Mouse (Mus musculus) olfactory bulb, adult 2 months (tissue): ENCODE measurements at regions not wholly inside any gene's neighbourhood (a gene's known extent, or its start where the extent isn't known, plus 50 kb on each side); places are given as distances from the start of the nearest gene placed in this dataset.

Source experiments
- CTCF ChIP-seq: fragments of 200-500 bp; IDR thresholded peaks from 2 replicates; pipeline ENCODE4 v1.5.1; 2012; ENCODE audit warnings: low read depth, mild to moderate bottlenecking, low read length, moderate library complexity; ENCODE audit not compliant: insufficient read depth
- POLR2A ChIP-seq: fragments of 200-500 bp; IDR thresholded peaks from 2 replicates; pipeline ENCODE4 v1.6.1; 2012; ENCODE audit warnings: mild to moderate bottlenecking, low read depth, low read length, moderate library complexity; ENCODE audit not compliant: insufficient read depth

DNA sequence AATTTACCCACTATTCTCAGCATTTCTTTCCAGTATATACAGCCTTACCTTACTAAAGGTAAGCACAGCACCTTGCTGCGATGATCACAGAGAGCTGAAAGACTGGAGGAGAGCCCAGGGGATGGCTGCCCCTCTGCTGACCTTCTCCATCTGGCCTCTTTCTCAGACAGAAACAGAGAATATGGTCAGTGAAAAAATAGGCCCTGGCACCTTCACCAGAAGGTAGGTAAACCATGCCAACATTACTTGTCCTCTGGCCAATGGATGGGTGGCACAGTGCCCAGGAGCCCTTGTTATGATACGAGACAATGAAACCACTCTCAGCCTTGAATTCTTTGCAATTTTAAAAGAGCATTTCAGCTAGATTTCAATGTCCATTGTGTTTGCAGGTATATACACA is 817.8 kb downstream of the Gm9195 start:
- TF ChIP-seq CTCF: no peak
- TF ChIP-seq POLR2A: no peak
